ENCODE assay signal across 9 mouse cellular contexts in genomic region chr2:180117485-180118194, GRCm38 (mm10). TPM values are rescaled to one million over a fixed set of nuclear protein-coding genes. Genes with fewer than 3 reads are reported as not detected.
DNase-seq lines count a peak whose midpoint lies in the region; ATAC-seq and TF ChIP-seq lines count a peak whose summit lies in the region.
"Had no signal": no experiment of that assay in that cellular context is flagged by ENCODE, and none has a peak within 500 bp of the region (broad histone marks: within the 10 kb centered on the region; RNA-seq: fewer than 3 reads in every experiment).

No protein-coding gene starts in this region.

- no peak for TF ChIP-seq POLR2A in cerebellum, adult 2 months (IDR thresholded peaks at IDR 0.05; ENCODE audit: borderline replicate concordance, insufficient read depth, low read length)
- TF ChIP-seq POLR2A in cortical plate, adult 2 months (IDR thresholded peaks at IDR 0.05; ENCODE audit: extremely low read depth, insufficient read depth, low read length), result no peak

- ATAC-seq in heart, postnatal 0 days (ENCODE audit: insufficient read depth, low read depth), result no peak
- no peak for ATAC-seq in limb, embryonic 12.5 days (ENCODE audit: insufficient number of reproducible peaks, insufficient read depth, low FRiP score, low TSS enrichment, low read depth)
- ATAC-seq in inflammation-experienced regulatory T-cells, adult 6 months, result no peak

- H3K27ac ChIP-seq in cerebellum, adult 2 months (ENCODE audit: insufficient read depth, low read length), result no peak overlapping the region
- peak overlapping the region; percentile 62 for H3K27ac ChIP-seq in cortical plate, adult 2 months (ENCODE audit: insufficient read depth, low read length)
- no peak overlapping the region for H3K27ac ChIP-seq in heart, postnatal 0 days (ENCODE audit: low read depth)
- no peak overlapping the region for H3K27ac ChIP-seq in limb, embryonic 12.5 days

- peak; percentile 35 to 48 for DNase-seq in cerebellum, adult 2 months
- DNase-seq in cerebellum, postnatal 36 days, result no peak
- DNase-seq in CD4-positive helper T cell, adult 2 months (ENCODE audit: low read depth, low spot score), result peak; percentile 55
- DNase-seq in heart, postnatal 0 days (ENCODE audit: low spot score), result peak; percentile 25
- peak; percentile 55 for DNase-seq in naive thymus-derived CD4-positive, alpha-beta T cell, adult 2 months (ENCODE audit: low read depth)

- peaks cover 31% of the 10 kb centered on the region for H3K4me1 ChIP-seq in cerebellum, adult 2 months (ENCODE audit: control insufficient read depth, insufficient read depth, low read length)
- peaks cover 20% of the 10 kb centered on the region for H3K4me1 ChIP-seq in cortical plate, adult 2 months (ENCODE audit: control insufficient read depth, insufficient read depth, low read length)
- H3K4me1 ChIP-seq in heart, postnatal 0 days (ENCODE audit: control insufficient read depth, insufficient read depth), result peaks cover 40% of the 10 kb centered on the region
- H3K4me1 ChIP-seq in limb, embryonic 12.5 days (replicated peaks), result peaks cover 20% of the 10 kb centered on the region

- no peak overlapping the region for H3K4me2 ChIP-seq in heart, postnatal 0 days (ENCODE audit: low read depth, low read length)
- peak overlapping the region; percentile 21; the same call in 1 of the 2 replicates for H3K4me2 ChIP-seq in limb, embryonic 12.5 days

- H3K4me3 ChIP-seq in cerebellum, adult 2 months (replicated peaks; ENCODE audit: insufficient read depth, low read depth, low read length), result no peak overlapping the region
- H3K4me3 ChIP-seq in cortical plate, adult 2 months (ENCODE audit: insufficient read depth, low read length), result peak overlapping the region; percentile 18
- H3K4me3 ChIP-seq in heart, postnatal 0 days (ENCODE audit: low read depth, low read length), result no peak overlapping the region
- H3K4me3 ChIP-seq in limb, embryonic 12.5 days (replicated peaks), result no peak overlapping the region

- no peaks in the 10 kb centered on the region for H3K27me3 ChIP-seq in cerebellum, adult 2 months (ENCODE audit: control insufficient read depth, insufficient read depth, low read length)
- no peaks in the 10 kb centered on the region for H3K27me3 ChIP-seq in heart, postnatal 0 days (ENCODE audit: control insufficient read depth, insufficient read depth, low read length)
- peaks cover 22% of the 10 kb centered on the region for H3K27me3 ChIP-seq in limb, embryonic 12.5 days

- no peaks in the 10 kb centered on the region for H3K36me3 ChIP-seq in heart, postnatal 0 days (replicated peaks; ENCODE audit: control insufficient read depth, insufficient read depth, low read length)
- H3K36me3 ChIP-seq in limb, embryonic 12.5 days, result no peaks in the 10 kb centered on the region

- WGBS in cerebellum, adult 2 months, result 26% methylated on average over 13 of the region's 13 CpGs
- WGBS in heart, postnatal 0 days, result 20% methylated on average over 13 of the region's 13 CpGs
- WGBS in limb, embryonic 12.5 days, result 9% methylated on average over 13 of the region's 13 CpGs

- TF ChIP-seq CTCF in cerebellum, adult 2 months (IDR thresholded peaks at IDR 0.05; ENCODE audit: borderline replicate concordance, insufficient read depth, low read depth, low read length), result no peak
- no peak for TF ChIP-seq CTCF in cortical plate, adult 2 months (IDR thresholded peaks at IDR 0.05; ENCODE audit: extremely low read depth, insufficient read depth, low read length)
- no peak for TF ChIP-seq CTCF in heart, postnatal 0 days (IDR thresholded peaks at IDR 0.05; ENCODE audit: low read depth)

- no peak for TF ChIP-seq EP300 in heart, postnatal 0 days (IDR thresholded peaks at IDR 0.05; ENCODE audit: low read depth)

- no peaks in the 10 kb centered on the region for H3K9me3 ChIP-seq in heart, postnatal 0 days (replicated peaks; ENCODE audit: control insufficient read depth, low read length)
- H3K9me3 ChIP-seq in limb, embryonic 12.5 days, result no peaks in the 10 kb centered on the region

- no peak overlapping the region for H3K9ac ChIP-seq in heart, postnatal 0 days (replicated peaks; ENCODE audit: low read depth, low read length)
- H3K9ac ChIP-seq in limb, embryonic 12.5 days (replicated peaks), result no peak overlapping the region

RNA-seq across cellular contexts. Expression of gene Osbpl2, which starts 1.5 kb away (rescaled TPM):
- polyA plus RNA-seq in cerebellum, adult 2 months (2012; rRNA removed), result 64.3 and 69.6 TPM in 2 replicates
- 45.3 and 48.2 TPM in 2 replicates for polyA plus RNA-seq in cortical plate, adult 2 months (2012; rRNA removed)
- total RNA-seq in heart, postnatal 0 days (2014; rRNA removed; ENCODE audit: low replicate concordance), result 22.0 and 30.2 TPM in 2 replicates
- 32.4 and 34.4 TPM in 2 replicates for polyA plus RNA-seq in heart, postnatal 0 days (2015; fragmentation: Nextera tagmentation; extraction: Ambion mirVana)
- polyA plus RNA-seq in limb, embryonic 12.5 days (2016; fragmentation: Nextera tagmentation; extraction: Ambion mirVana), result 33.0 and 36.0 TPM in 2 replicates
- polyA plus RNA-seq in inflammation-experienced regulatory T-cells, adult 6 months (2017; shearing (Covaris generic)), result 10 to 100 TPM; 20.2 to 23.7 (median 21.9) TPM

RNA-seq across cellular contexts. Expression of gene Hrh3, which starts 13.4 kb away (rescaled TPM):
- polyA plus RNA-seq in cerebellum, adult 2 months (2012; rRNA removed), result 21.1 and 25.4 TPM in 2 replicates
- polyA plus RNA-seq in cortical plate, adult 2 months (2012; rRNA removed), result 83.6 and 103 TPM in 2 replicates
- not detected in 2 replicates for total RNA-seq in heart, postnatal 0 days (2014; rRNA removed; ENCODE audit: low replicate concordance)
- polyA plus RNA-seq in heart, postnatal 0 days (2015; fragmentation: Nextera tagmentation; extraction: Ambion mirVana), result not detected in 2 replicates
- 0.15 and 0.27 TPM in 2 replicates for polyA plus RNA-seq in limb, embryonic 12.5 days (2016; fragmentation: Nextera tagmentation; extraction: Ambion mirVana)
- polyA plus RNA-seq in inflammation-experienced regulatory T-cells, adult 6 months (2017; shearing (Covaris generic)), result not detected
- total RNA-seq: CH12.LX had no signal

RNA-seq across cellular contexts. Expression of gene Mtg2, which starts 47.3 kb away (rescaled TPM):
- 28.5 and 28.7 TPM in 2 replicates for polyA plus RNA-seq in cerebellum, adult 2 months (2012; rRNA removed)
- polyA plus RNA-seq in cortical plate, adult 2 months (2012; rRNA removed), result 27.4 and 28.4 TPM in 2 replicates
- 15.7 and 33.9 TPM in 2 replicates for total RNA-seq in heart, postnatal 0 days (2014; rRNA removed; ENCODE audit: low replicate concordance)
- 21.3 and 22.9 TPM in 2 replicates for polyA plus RNA-seq in heart, postnatal 0 days (2015; fragmentation: Nextera tagmentation; extraction: Ambion mirVana)
- polyA plus RNA-seq in limb, embryonic 12.5 days (2016; fragmentation: Nextera tagmentation; extraction: Ambion mirVana), result 29.6 and 30.9 TPM in 2 replicates
- polyA plus RNA-seq in inflammation-experienced regulatory T-cells, adult 6 months (2017; shearing (Covaris generic)), result 10 to 100 TPM; 28.5 to 51.3 (median 40.1) TPM

RNA-seq across cellular contexts. Expression of gene Adrm1, which starts 53.6 kb away (rescaled TPM):
- polyA plus RNA-seq in cerebellum, adult 2 months (2012; rRNA removed), result 111 and 114 TPM in 2 replicates
- polyA plus RNA-seq in cortical plate, adult 2 months (2012; rRNA removed), result 89.8 and 92.1 TPM in 2 replicates
- total RNA-seq in heart, postnatal 0 days (2014; rRNA removed; ENCODE audit: low replicate concordance), result 74.5 and 115 TPM in 2 replicates
- 130 and 156 TPM in 2 replicates for polyA plus RNA-seq in heart, postnatal 0 days (2015; fragmentation: Nextera tagmentation; extraction: Ambion mirVana)
- polyA plus RNA-seq in limb, embryonic 12.5 days (2016; fragmentation: Nextera tagmentation; extraction: Ambion mirVana), result 207 and 212 TPM in 2 replicates
- 100 to 1,000 TPM in 1 of 3 experiments, 10 to 100 TPM in 2; 85.6 to 103 (median 86.1) TPM for polyA plus RNA-seq in inflammation-experienced regulatory T-cells, adult 6 months (2017; shearing (Covaris generic))

Comparison
In these comparisons a context has a peak if more than half of its experiments do, and no peak if none do; other contexts are left out.
1. DNase-seq: peak in cerebellum, adult 2 months (2 of 2), CD4-positive helper T cell, adult 2 months (single experiment), heart, postnatal 0 days (single experiment) and naive thymus-derived CD4-positive, alpha-beta T cell, adult 2 months (single experiment); none in cerebellum, postnatal 36 days (0 of 2).
2. RNA of gene Hrh3, which starts 13.4 kb away (polyA plus RNA-seq): 83.6 to 103 TPM in cortical plate, adult 2 months and 21.1 to 25.4 TPM in cerebellum, adult 2 months; 0.15 to 0.27 TPM in limb, embryonic 12.5 days, not detected in heart, postnatal 0 days and not detected in inflammation-experienced regulatory T-cells, adult 6 months; every median in the first group is over 10 times any median in the second.